Mouse (Mus musculus): ENCODE measurements around the gene Adam15. TPM values are rescaled to one million over a fixed set of nuclear protein-coding genes. Genes with fewer than 3 reads are reported as not detected.
A peak's percentile ranks its signal among the peaks of the same experiment; 100 is the strongest.

Adam15 gene
- polyA plus RNA-seq, 1 experiment from 2014 or later, result 17.8 TPM

GRCm38 (mm10) chr3:89354816-89355511 is 5.2 kb upstream of the Adam15 start:
- H3K4me3 ChIP-seq (ENCODE audit: low read depth, low read length), result no peak overlapping the region
- no peaks in the 10 kb centered on the region for H3K9me3 ChIP-seq (ENCODE audit: control insufficient read depth, low read length)
- no peaks in the 10 kb centered on the region for H3K27me3 ChIP-seq (ENCODE audit: control insufficient read depth, insufficient read depth, low read length)
- 0 out of 2 replicates have a peak, but pooled peaks have one; percentile 8 for ATAC-seq (ENCODE audit: insufficient number of reproducible peaks, low FRiP score, low TSS enrichment, low read depth)
- H3K36me3 ChIP-seq (ENCODE audit: control insufficient read depth, insufficient read depth, low read length), result no peaks in the 10 kb centered on the region
- no peak overlapping the region for H3K9ac ChIP-seq (ENCODE audit: low read length)
- H3K27ac ChIP-seq (replicated peaks; ENCODE audit: low read depth, low read length), result no peak overlapping the region
- 14% methylated on average over 5 of the region's 5 CpGs for WGBS
- H3K4me1 ChIP-seq (ENCODE audit: control insufficient read depth, insufficient read depth, low read length), result peaks cover 4% of the 10 kb centered on the region; the same call in 1 of the 2 replicates
- H3K4me2 ChIP-seq (ENCODE audit: low read depth, severe bottlenecking), result no peak overlapping the region
- peak; percentile 91 for DNase-seq (ENCODE audit: low spot score)

GRCm38 (mm10) chr3:89351271-89351670 is 1.5 kb upstream of the Adam15 start:
- ATAC-seq (ENCODE audit: insufficient number of reproducible peaks, low FRiP score, low TSS enrichment, low read depth) (no peak), DNase-seq (ENCODE audit: low spot score) (no peak)
- Histone ChIP-seq H3K27me3 (ENCODE audit: control insufficient read depth, insufficient read depth, low read length) (0 out of 2 replicates have a peak, but pooled peaks cover 3% of the 10 kb centered on the region), H3K9ac (ENCODE audit: low read length) (no peak overlapping the region), H3K4me1 (ENCODE audit: control insufficient read depth, insufficient read depth, low read length) (peaks cover 11% of the 10 kb centered on the region; the same call in 1 of the 2 replicates), H3K4me2 (ENCODE audit: low read depth, severe bottlenecking) (no peak overlapping the region), H3K36me3 (ENCODE audit: control insufficient read depth, insufficient read depth, low read length) (0 out of 2 replicates have a peak, but pooled peaks cover 2% of the 10 kb centered on the region), H3K4me3 (ENCODE audit: low read depth, low read length) (no peak overlapping the region), H3K9me3 (ENCODE audit: control insufficient read depth, low read length) (no peaks in the 10 kb centered on the region), H3K27ac (replicated peaks; ENCODE audit: low read depth, low read length) (no peak overlapping the region)
- 46% methylated on average over 5 of the region's 5 CpGs for WGBS

- Histone ChIP-seq H3K9me3 (ENCODE audit: control insufficient read depth, low read length) (no peaks in the 10 kb centered on the region), H3K4me3 (ENCODE audit: low read depth, low read length) (peak overlapping the region; percentile 48), H3K9ac (ENCODE audit: low read length) (peak overlapping the region; percentile 61), H3K27me3 (ENCODE audit: control insufficient read depth, insufficient read depth, low read length) (0 out of 2 replicates have a peak, but pooled peaks cover 3% of the 10 kb centered on the region), H3K4me2 (ENCODE audit: low read depth, severe bottlenecking) (peak overlapping the region; percentile 96), H3K36me3 (ENCODE audit: control insufficient read depth, insufficient read depth, low read length) (peaks cover 5% of the 10 kb centered on the region; the same call in 1 of the 2 replicates), H3K4me1 (ENCODE audit: control insufficient read depth, insufficient read depth, low read length) (peaks cover 11% of the 10 kb centered on the region; the same call in 1 of the 2 replicates), H3K27ac (replicated peaks; ENCODE audit: low read depth, low read length) (no peak overlapping the region)
- ATAC-seq (ENCODE audit: insufficient number of reproducible peaks, low FRiP score, low TSS enrichment, low read depth) (peak; percentile 14; the same call in 1 of the 2 replicates), DNase-seq (ENCODE audit: low spot score) (peak; percentile 34)
- 2% methylated on average over 38 of the region's 38 CpGs for WGBS
These were observed 606 bp downstream of the Adam15 start for GRCm38 (mm10) chr3:89348911-89349868.

GRCm38 (mm10) chr3:89347916-89348315 is 1.9 kb downstream of the Adam15 start:
- Histone ChIP-seq H3K27me3 (ENCODE audit: control insufficient read depth, insufficient read depth, low read length) (0 out of 2 replicates have a peak, but pooled peaks cover 3% of the 10 kb centered on the region), H3K4me1 (ENCODE audit: control insufficient read depth, insufficient read depth, low read length) (peaks cover 11% of the 10 kb centered on the region; the same call in 1 of the 2 replicates), H3K27ac (replicated peaks; ENCODE audit: low read depth, low read length) (no peak overlapping the region), H3K9ac (ENCODE audit: low read length) (no peak overlapping the region), H3K4me2 (ENCODE audit: low read depth, severe bottlenecking) (no peak overlapping the region), H3K4me3 (ENCODE audit: low read depth, low read length) (no peak overlapping the region), H3K36me3 (ENCODE audit: control insufficient read depth, insufficient read depth, low read length) (peaks cover 5% of the 10 kb centered on the region; the same call in 1 of the 2 replicates), H3K9me3 (ENCODE audit: control insufficient read depth, low read length) (no peaks in the 10 kb centered on the region)
- DNase-seq (ENCODE audit: low spot score) (no peak), ATAC-seq (ENCODE audit: insufficient number of reproducible peaks, low FRiP score, low TSS enrichment, low read depth) (no peak)
- 68% methylated on average over 1 of the region's 1 CpGs for WGBS

- Histone ChIP-seq H3K9me3 (ENCODE audit: control insufficient read depth, low read length) (no peaks in the 10 kb centered on the region), H3K27ac (replicated peaks; ENCODE audit: low read depth, low read length) (no peak overlapping the region), H3K36me3 (ENCODE audit: control insufficient read depth, insufficient read depth, low read length) (peaks cover 5% of the 10 kb centered on the region; the same call in 1 of the 2 replicates), H3K27me3 (ENCODE audit: control insufficient read depth, insufficient read depth, low read length) (0 out of 2 replicates have a peak, but pooled peaks cover 3% of the 10 kb centered on the region), H3K4me3 (ENCODE audit: low read depth, low read length) (no peak overlapping the region), H3K4me2 (ENCODE audit: low read depth, severe bottlenecking) (no peak overlapping the region), H3K4me1 (ENCODE audit: control insufficient read depth, insufficient read depth, low read length) (peaks cover 11% of the 10 kb centered on the region; the same call in 1 of the 2 replicates), H3K9ac (ENCODE audit: low read length) (peak overlapping the region; percentile 2; the same call in 1 of the 2 replicates)
- no peak for ATAC-seq (ENCODE audit: insufficient number of reproducible peaks, low FRiP score, low TSS enrichment, low read depth)
- no peak for DNase-seq (ENCODE audit: low spot score)
- WGBS, result 87% methylated on average over 10 of the region's 10 CpGs
These were observed 2.8 kb downstream of the Adam15 start for GRCm38 (mm10) chr3:89346815-89347540.

GRCm38 (mm10) chr3:89343279-89343678 is 6.5 kb downstream of the Adam15 start:
- Histone ChIP-seq H3K27me3 (ENCODE audit: control insufficient read depth, insufficient read depth, low read length) (no peaks in the 10 kb centered on the region), H3K27ac (replicated peaks; ENCODE audit: low read depth, low read length) (no peak overlapping the region), H3K4me2 (ENCODE audit: low read depth, severe bottlenecking) (no peak overlapping the region), H3K4me1 (ENCODE audit: control insufficient read depth, insufficient read depth, low read length) (peaks cover 12% of the 10 kb centered on the region; the same call in 1 of the 2 replicates), H3K9ac (ENCODE audit: low read length) (no peak overlapping the region), H3K4me3 (ENCODE audit: low read depth, low read length) (no peak overlapping the region), H3K9me3 (ENCODE audit: control insufficient read depth, low read length) (no peaks in the 10 kb centered on the region), H3K36me3 (ENCODE audit: control insufficient read depth, insufficient read depth, low read length) (peaks cover 5% of the 10 kb centered on the region; the same call in 1 of the 2 replicates)
- no peak for DNase-seq (ENCODE audit: low spot score)
- 95% methylated on average over 7 of the region's 7 CpGs for WGBS
- no peak for ATAC-seq (ENCODE audit: insufficient number of reproducible peaks, low FRiP score, low TSS enrichment, low read depth)

- DNase-seq (ENCODE audit: low spot score), result no peak
- Histone ChIP-seq H3K27ac (replicated peaks; ENCODE audit: low read depth, low read length) (no peak overlapping the region), H3K27me3 (ENCODE audit: control insufficient read depth, insufficient read depth, low read length) (no peaks in the 10 kb centered on the region), H3K36me3 (ENCODE audit: control insufficient read depth, insufficient read depth, low read length) (peaks cover 3% of the 10 kb centered on the region; the same call in 1 of the 2 replicates), H3K9me3 (ENCODE audit: control insufficient read depth, low read length) (no peaks in the 10 kb centered on the region), H3K4me3 (ENCODE audit: low read depth, low read length) (no peak overlapping the region), H3K9ac (ENCODE audit: low read length) (no peak overlapping the region), H3K4me1 (ENCODE audit: control insufficient read depth, insufficient read depth, low read length) (peaks cover 14% of the 10 kb centered on the region), H3K4me2 (ENCODE audit: low read depth, severe bottlenecking) (no peak overlapping the region)
- ATAC-seq (ENCODE audit: insufficient number of reproducible peaks, low FRiP score, low TSS enrichment, low read depth), result no peak
- WGBS, result 91% methylated on average over 4 of the region's 4 CpGs
These were observed 8.0 kb downstream of the Adam15 start for GRCm38 (mm10) chr3:89341794-89342193.

Data from limb, embryonic 11.5 days (tissue).